Mouse (Mus musculus) heart, postnatal 4 days (tissue): Measurements from ENCODE around the gene Slc4a10. TPM values are rescaled to one million over a fixed set of nuclear protein-coding genes. Genes with fewer than 3 reads are reported as not detected.
"Not testable (repeated sequence)": the region's sequence is repeated elsewhere in the genome, so short reads cannot be mapped to it uniquely, and the experiment has no call there.

Source experiments
- DNase-seq: peaks from one replicate; pipeline ENCODE4 v3.0.0; 2021
- total RNA-seq, 2 experiments: library from RNA; stranded (reverse); gene quantifications; 2 replicates each; pipeline ENCODE4 v1.2.3; 2021

The Slc4a10 gene
- total RNA-seq = under 1 TPM; 0.05 to 0.25 TPM

GRCm38 (mm10) chr2:62046421-62046845 lies at the start of gene Slc4a10:
Gene Slc4a10, plus strand, starts transcription at chr2:62046462.
- DNase-seq = peak; percentile 10

GRCm38 (mm10) chr2:62001251-62001650 lies 45.0 kb upstream of the Slc4a10 start:
- not testable (repeated sequence) for DNase-seq

- no peak for DNase-seq
Observed at GRCm38 (mm10) chr2:62018209-62018608, 28.1 kb upstream of the Slc4a10 start.

GRCm38 (mm10) chr2:62046861-62047503 lies 720 bp downstream of the Slc4a10 start:
- DNase-seq = no peak

GRCm38 (mm10) chr2:62047504-62048005 lies 1.3 kb downstream of the Slc4a10 start:
- DNase-seq = peak; percentile 6

GRCm38 (mm10) chr2:62048116-62048515 lies 1.9 kb downstream of the Slc4a10 start:
- DNase-seq = no peak

GRCm38 (mm10) chr2:62076512-62076911 lies 30.2 kb downstream of the Slc4a10 start:
- DNase-seq = no peak

- DNase-seq = no peak
Observed at GRCm38 (mm10) chr2:62087566-62087965, 41.3 kb downstream of the Slc4a10 start.

- no peak for DNase-seq
Observed at GRCm38 (mm10) chr2:62088715-62089114, 42.5 kb downstream of the Slc4a10 start.

GRCm38 (mm10) chr2:62089208-62089607 lies 42.9 kb downstream of the Slc4a10 start:
- DNase-seq = no peak

- DNase-seq = no peak
Observed at GRCm38 (mm10) chr2:62100526-62100925, 54.3 kb downstream of the Slc4a10 start.

- no peak for DNase-seq
Observed at GRCm38 (mm10) chr2:62115346-62115745, 69.1 kb downstream of the Slc4a10 start.

- DNase-seq = no peak
Observed at GRCm38 (mm10) chr2:62129975-62130374, 83.7 kb downstream of the Slc4a10 start.

GRCm38 (mm10) chr2:62134911-62135310 lies 88.6 kb downstream of the Slc4a10 start:
- no peak for DNase-seq

GRCm38 (mm10) chr2:62147636-62148035 lies 101.4 kb downstream of the Slc4a10 start:
- DNase-seq = no peak

- DNase-seq = no peak
Observed at GRCm38 (mm10) chr2:62149421-62149820, 103.2 kb downstream of the Slc4a10 start.

GRCm38 (mm10) chr2:62150830-62151229 lies 104.6 kb downstream of the Slc4a10 start:
- peak; percentile 15 for DNase-seq

- DNase-seq = no peak
Observed at GRCm38 (mm10) chr2:62210109-62210508, 163.8 kb downstream of the Slc4a10 start.

- DNase-seq = no peak
Observed at GRCm38 (mm10) chr2:62211106-62211505, 164.8 kb downstream of the Slc4a10 start.

GRCm38 (mm10) chr2:62227563-62227962 lies 181.3 kb downstream of the Slc4a10 start:
- no peak for DNase-seq

- no peak for DNase-seq
Observed at GRCm38 (mm10) chr2:62231271-62231670, 185.0 kb downstream of the Slc4a10 start.

- no peak for DNase-seq
Observed at GRCm38 (mm10) chr2:62244167-62244566, 197.9 kb downstream of the Slc4a10 start.

- DNase-seq = no peak
Observed at GRCm38 (mm10) chr2:62268467-62268866, 222.2 kb downstream of the Slc4a10 start.

GRCm38 (mm10) chr2:62271840-62272239 lies 225.6 kb downstream of the Slc4a10 start:
- DNase-seq = no peak

- DNase-seq = no peak
Observed at GRCm38 (mm10) chr2:62278779-62279178, 232.5 kb downstream of the Slc4a10 start.
